Mouse (Mus musculus) heart, postnatal 0 days (tissue): ENCODE results near the gene Ttbk2.

Experiments
- CTCF ChIP-seq: IDR thresholded peaks from 2 replicates; pipeline ENCODE4 v1.5.1; 2016; ENCODE audit warnings: antibody characterized with exemption, control low read depth, low read depth
- EP300 ChIP-seq: IDR thresholded peaks from 2 replicates; pipeline ENCODE4 v1.6.1; 2016; ENCODE audit warnings: antibody characterized with exemption, low read depth

GRCm38 (mm10) chr2:120723621-120724020 lies 126.8 kb downstream of the Ttbk2 start:
- TF ChIP-seq CTCF (no peak), EP300 (no peak)
